In the genomic region with DNA sequence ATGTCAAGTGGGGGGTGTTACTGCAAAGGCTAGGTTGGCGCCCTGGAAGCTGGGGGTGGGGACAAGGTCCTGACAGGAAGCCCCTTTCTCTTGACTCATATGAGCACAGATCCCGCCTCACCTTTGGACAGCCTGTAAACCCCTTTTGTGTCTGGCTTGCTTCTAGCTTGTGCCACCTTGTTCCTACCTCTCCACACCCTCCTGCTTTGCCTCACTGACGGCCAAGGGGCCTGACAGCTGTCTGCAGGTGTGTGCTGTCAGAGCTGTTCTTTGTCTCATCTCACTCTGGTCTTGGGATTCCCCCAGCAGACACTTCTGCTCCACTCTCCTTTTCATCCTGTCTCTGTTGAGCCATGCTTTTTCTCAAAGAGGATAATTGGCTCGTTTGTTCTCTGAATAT, we compare ENCODE assay signal across 26 mouse cellular contexts.
DNase-seq lines count a peak whose midpoint lies in the region; ATAC-seq and TF ChIP-seq lines count a peak whose summit lies in the region.
"Had no signal": no experiment of that assay in that cellular context is flagged by ENCODE, and none has a peak within 500 bp of the region (broad histone marks: within the 10 kb centered on the region; RNA-seq: fewer than 3 reads in every experiment).

No protein-coding gene starts in this region.

- TF ChIP-seq CTCF in heart, postnatal 0 days (IDR thresholded peaks at IDR 0.05; ENCODE audit: low read depth), result no peak

- no peak for TF ChIP-seq EP300 in heart, postnatal 0 days (IDR thresholded peaks at IDR 0.05; ENCODE audit: low read depth)

- no peaks in the 10 kb centered on the region for H3K9me3 ChIP-seq in heart, embryonic 11.5 days (replicated peaks; ENCODE audit: control insufficient read depth, low read length)
- no peaks in the 10 kb centered on the region for H3K9me3 ChIP-seq in heart, postnatal 0 days (replicated peaks; ENCODE audit: control insufficient read depth, low read length)
- H3K9me3 ChIP-seq: forebrain, embryonic 10.5 days; hindbrain, embryonic 15.5 days; kidney, embryonic 15.5 days; midbrain, embryonic 15.5 days; neural tube, embryonic 13.5 days had no signal

- no peak for DNase-seq in heart, postnatal 36 days
- DNase-seq in A20 (ENCODE audit: low read depth, low spot score), result peak; percentile 56
- peak; percentile 10 for DNase-seq in MN1 (ENCODE audit: low spot score)
- no peak for DNase-seq in heart, postnatal 0 days (ENCODE audit: low spot score)
- DNase-seq in adrenal gland, adult 8-10 months, result no peak
- no peak for DNase-seq in cerebellum, adult 9-11 months
- DNase-seq in left cerebral cortex, adult 9 months (ENCODE audit: low spot score in 2 of 2), result no peak
- DNase-seq: cerebellum, adult 11 months; cerebellum, postnatal 14 days; gastrocnemius, postnatal 25 days; kidney, adult 11 months; kidney, postnatal 36 days; layer of hippocampus, postnatal 36 days; lung, postnatal 4 days; retina, postnatal 1 day; thymus, postnatal 25 days had no signal

- no peak overlapping the region for H3K4me2 ChIP-seq in heart, embryonic 11.5 days
- H3K4me2 ChIP-seq in heart, postnatal 0 days (ENCODE audit: low read depth, low read length), result no peak overlapping the region
- H3K4me2 ChIP-seq: hindbrain, embryonic 15.5 days; kidney, embryonic 15.5 days; midbrain, embryonic 15.5 days; neural tube, embryonic 13.5 days had no signal

- no peaks in the 10 kb centered on the region for H3K36me3 ChIP-seq in heart, embryonic 11.5 days (ENCODE audit: control insufficient read depth, insufficient read depth, low read length)
- H3K36me3 ChIP-seq in heart, postnatal 0 days (replicated peaks; ENCODE audit: control insufficient read depth, insufficient read depth, low read length), result no peaks in the 10 kb centered on the region
- H3K36me3 ChIP-seq: forebrain, embryonic 10.5 days; hindbrain, embryonic 15.5 days; kidney, embryonic 15.5 days; midbrain, embryonic 15.5 days; neural tube, embryonic 13.5 days had no signal

- H3K4me3 ChIP-seq in heart, embryonic 11.5 days (ENCODE audit: low read depth, low read length), result no peak overlapping the region
- H3K4me3 ChIP-seq in heart, postnatal 0 days (ENCODE audit: low read depth, low read length), result no peak overlapping the region
- H3K4me3 ChIP-seq: forebrain, embryonic 10.5 days; heart, adult 2 months; hindbrain, embryonic 15.5 days; kidney, embryonic 15.5 days; midbrain, embryonic 15.5 days; myocyte; neural tube, embryonic 13.5 days had no signal

- no peak overlapping the region for H3K9ac ChIP-seq in heart, embryonic 11.5 days (ENCODE audit: low read depth, low read length)
- no peak overlapping the region for H3K9ac ChIP-seq in heart, postnatal 0 days (replicated peaks; ENCODE audit: low read depth, low read length)
- H3K9ac ChIP-seq: hindbrain, embryonic 15.5 days; kidney, embryonic 15.5 days; liver, embryonic 14.5 days; midbrain, embryonic 15.5 days; neural tube, embryonic 13.5 days had no signal

- no peaks in the 10 kb centered on the region; the same call in 1 of the 2 replicates for H3K4me1 ChIP-seq in heart, embryonic 11.5 days (ENCODE audit: control insufficient read depth, insufficient read depth, low read length)
- H3K4me1 ChIP-seq in heart, postnatal 0 days (ENCODE audit: control insufficient read depth, insufficient read depth), result no peaks in the 10 kb centered on the region
- H3K4me1 ChIP-seq: hindbrain, embryonic 15.5 days; kidney, embryonic 15.5 days; midbrain, embryonic 15.5 days; neural tube, embryonic 13.5 days had no signal

- intact Hi-C loops in heart, postnatal 36 days (cut with DNase I), result no loop called here

- ATAC-seq in heart, embryonic 11.5 days (replicated peaks; ENCODE audit: insufficient number of reproducible peaks, low FRiP score, low TSS enrichment), result peak; percentile 72
- ATAC-seq in heart, postnatal 0 days (ENCODE audit: insufficient read depth, low read depth), result 0 out of 2 replicates have a peak, but pooled peaks have one; percentile 36
- ATAC-seq: forebrain, embryonic 16.5 days; midbrain, embryonic 15.5 days had no signal

- H3K27me3 ChIP-seq in heart, embryonic 11.5 days (ENCODE audit: control insufficient read depth, insufficient read depth, low read length), result no peaks in the 10 kb centered on the region
- no peaks in the 10 kb centered on the region for H3K27me3 ChIP-seq in heart, postnatal 0 days (ENCODE audit: control insufficient read depth, insufficient read depth, low read length)
- H3K27me3 ChIP-seq: hindbrain, embryonic 15.5 days; kidney, embryonic 15.5 days; midbrain, embryonic 15.5 days; neural tube, embryonic 13.5 days had no signal

- no peak overlapping the region for H3K27ac ChIP-seq in heart, embryonic 11.5 days (ENCODE audit: low read depth, low read length)
- H3K27ac ChIP-seq in heart, postnatal 0 days (ENCODE audit: low read depth), result no peak overlapping the region
- H3K27ac ChIP-seq: forebrain, embryonic 10.5 days; heart, adult 2 months; hindbrain, embryonic 15.5 days; kidney, embryonic 15.5 days; liver, embryonic 14.5 days; midbrain, embryonic 15.5 days; neural tube, embryonic 13.5 days had no signal

- WGBS in heart, embryonic 11.5 days (ENCODE audit: insufficient replicate concordance), result 25% methylated on average over 4 of the region's 4 CpGs
- WGBS in heart, postnatal 0 days, result 12% methylated on average over 4 of the region's 4 CpGs

Comparison
In these comparisons a context has a peak if more than half of its experiments do, and no peak if none do; other contexts are left out.
1. DNase-seq: peak in A20 (single experiment) and MN1 (single experiment); none in heart, postnatal 36 days (0 of 2), heart, postnatal 0 days (single experiment), adrenal gland, adult 8-10 months (single experiment), cerebellum, adult 9-11 months (single experiment) and left cerebral cortex, adult 9 months (0 of 2).